Mouse (Mus musculus): ENCODE results near the gene Fam69a. TPM values are rescaled to one million over a fixed set of nuclear protein-coding genes. Genes with fewer than 3 reads are reported as not detected.
"Not testable (repeated sequence)": the region's sequence is repeated elsewhere in the genome, so short reads cannot be mapped to it uniquely, and the experiment has no call there.

Gene Fam69a
- polyA plus RNA-seq, 1 experiment from 2014 or later = 25.5 TPM

- no peaks in the 10 kb centered on the region for H3K4me1 ChIP-seq
- no peak overlapping the region for H3K27ac ChIP-seq
- ATAC-seq = no peak
- H3K4me3 ChIP-seq = no peak overlapping the region
- no peaks in the 10 kb centered on the region for H3K27me3 ChIP-seq
- no peaks in the 10 kb centered on the region for H3K36me3 ChIP-seq (ENCODE audit: poor library complexity, severe bottlenecking)
- H3K4me2 ChIP-seq = no peak overlapping the region
- H3K9ac ChIP-seq = no peak overlapping the region
- whole genome bisulfite sequencing = 67% methylated on average over 3 of the region's 3 CpGs
- H3K9me3 ChIP-seq (replicated peaks) = no peaks in the 10 kb centered on the region
Measured at GRCm38 (mm10) chr5:107977640-107978288, 9.1 kb downstream of the Fam69a start.

- Histone ChIP-seq H3K4me2 (no peak overlapping the region), H3K27ac (no peak overlapping the region), H3K36me3 (ENCODE audit: poor library complexity, severe bottlenecking) (no peaks in the 10 kb centered on the region), H3K4me1 (no peaks in the 10 kb centered on the region), H3K9ac (no peak overlapping the region), H3K4me3 (no peak overlapping the region), H3K27me3 (no peaks in the 10 kb centered on the region), H3K9me3 (replicated peaks) (no peaks in the 10 kb centered on the region)
- ATAC-seq = no peak
- WGBS = 69% methylated on average over 2 of the region's 2 CpGs
Measured at GRCm38 (mm10) chr5:107973310-107973709, 13.6 kb downstream of the Fam69a start.

- Histone ChIP-seq H3K9ac (no peak overlapping the region), H3K36me3 (ENCODE audit: poor library complexity, severe bottlenecking) (no peaks in the 10 kb centered on the region), H3K4me2 (no peak overlapping the region), H3K4me1 (no peaks in the 10 kb centered on the region), H3K27ac (no peak overlapping the region), H3K9me3 (replicated peaks) (no peaks in the 10 kb centered on the region), H3K4me3 (no peak overlapping the region), H3K27me3 (no peaks in the 10 kb centered on the region)
- ATAC-seq = no peak
- WGBS = 83% methylated on average over 13 of the region's 13 CpGs
Measured at GRCm38 (mm10) chr5:107972444-107973272, 14.2 kb downstream of the Fam69a start.

GRCm38 (mm10) chr5:107971069-107971468 lies 15.8 kb downstream of the Fam69a start:
- Histone ChIP-seq H3K4me2 (no peak overlapping the region), H3K4me3 (no peak overlapping the region), H3K27me3 (no peaks in the 10 kb centered on the region), H3K9me3 (replicated peaks) (no peaks in the 10 kb centered on the region), H3K36me3 (ENCODE audit: poor library complexity, severe bottlenecking) (no peaks in the 10 kb centered on the region), H3K9ac (no peak overlapping the region), H3K27ac (no peak overlapping the region), H3K4me1 (no peaks in the 10 kb centered on the region)
- no peak for ATAC-seq
- 87% methylated on average over 4 of the region's 4 CpGs for WGBS

- H3K27me3 ChIP-seq; H3K9me3 ChIP-seq (replicated peaks); H3K9ac ChIP-seq; ATAC-seq; H3K4me1 ChIP-seq; H3K4me2 ChIP-seq; H3K27ac ChIP-seq; H3K36me3 ChIP-seq (ENCODE audit: poor library complexity, severe bottlenecking); H3K4me3 ChIP-seq: not testable (repeated sequence)
- 62% methylated on average over 1 of the region's 1 CpGs for WGBS
Measured at GRCm38 (mm10) chr5:107969818-107970217, 17.1 kb downstream of the Fam69a start.

GRCm38 (mm10) chr5:107968079-107968478 lies 18.8 kb downstream of the Fam69a start:
- H3K4me1 ChIP-seq = no peaks in the 10 kb centered on the region
- no peak overlapping the region for H3K27ac ChIP-seq
- no peak overlapping the region for H3K4me2 ChIP-seq
- no peak overlapping the region for H3K4me3 ChIP-seq
- H3K36me3 ChIP-seq (ENCODE audit: poor library complexity, severe bottlenecking) = no peaks in the 10 kb centered on the region
- H3K9ac ChIP-seq = no peak overlapping the region
- ATAC-seq = no peak
- H3K9me3 ChIP-seq (replicated peaks) = no peaks in the 10 kb centered on the region
- WGBS = 95% methylated on average over 3 of the region's 3 CpGs
- H3K27me3 ChIP-seq = no peaks in the 10 kb centered on the region

- no peak overlapping the region for H3K27ac ChIP-seq
- H3K36me3 ChIP-seq (ENCODE audit: poor library complexity, severe bottlenecking) = no peaks in the 10 kb centered on the region
- peaks cover 2% of the 10 kb centered on the region for H3K4me1 ChIP-seq
- H3K9ac ChIP-seq = no peak overlapping the region
- ATAC-seq = no peak
- no peaks in the 10 kb centered on the region for H3K27me3 ChIP-seq
- no peak overlapping the region for H3K4me3 ChIP-seq
- 83% methylated on average over 4 of the region's 4 CpGs for WGBS
- H3K9me3 ChIP-seq (replicated peaks) = no peaks in the 10 kb centered on the region
- no peak overlapping the region for H3K4me2 ChIP-seq
Measured at GRCm38 (mm10) chr5:107966841-107967457, 19.9 kb downstream of the Fam69a start.

GRCm38 (mm10) chr5:107966156-107966555 lies 20.7 kb downstream of the Fam69a start:
- Histone ChIP-seq H3K4me3 (no peak overlapping the region), H3K27me3 (no peaks in the 10 kb centered on the region), H3K27ac (no peak overlapping the region), H3K36me3 (ENCODE audit: poor library complexity, severe bottlenecking) (no peaks in the 10 kb centered on the region), H3K9ac (no peak overlapping the region), H3K4me2 (no peak overlapping the region), H3K9me3 (replicated peaks) (no peaks in the 10 kb centered on the region), H3K4me1 (peaks cover 9% of the 10 kb centered on the region)
- 77% methylated on average over 3 of the region's 3 CpGs for WGBS
- ATAC-seq = no peak

- no peak overlapping the region for H3K4me2 ChIP-seq
- no peak overlapping the region for H3K4me3 ChIP-seq
- 78% methylated on average over 9 of the region's 9 CpGs for WGBS
Measured at GRCm38 (mm10) chr5:107965355-107965991, 21.4 kb downstream of the Fam69a start.

GRCm38 (mm10) chr5:107964031-107964758 lies 22.7 kb downstream of the Fam69a start:
- Histone ChIP-seq H3K27me3 (no peaks in the 10 kb centered on the region), H3K36me3 (ENCODE audit: poor library complexity, severe bottlenecking) (no peaks in the 10 kb centered on the region), H3K9me3 (replicated peaks) (no peaks in the 10 kb centered on the region), H3K4me1 (peaks cover 9% of the 10 kb centered on the region), H3K4me2 (no peak overlapping the region), H3K9ac (no peak overlapping the region), H3K4me3 (no peak overlapping the region), H3K27ac (peak overlapping the region; percentile 40)
- ATAC-seq = peak; percentile 13; the same call in 1 of the 2 replicates
- WGBS = 87% methylated on average over 2 of the region's 2 CpGs

More at GRCm38 (mm10) chr5:107965355-107965991, 21.4 kb downstream of the Fam69a start:
- H3K27me3 ChIP-seq = no peaks in the 10 kb centered on the region
- H3K27ac ChIP-seq = no peak overlapping the region
- no peaks in the 10 kb centered on the region for H3K9me3 ChIP-seq (replicated peaks)
- no peak for ATAC-seq
- H3K36me3 ChIP-seq (ENCODE audit: poor library complexity, severe bottlenecking) = no peaks in the 10 kb centered on the region
- H3K9ac ChIP-seq = no peak overlapping the region
- peaks cover 9% of the 10 kb centered on the region for H3K4me1 ChIP-seq

- no peak for ATAC-seq
- H3K4me2 ChIP-seq = peak overlapping the region; percentile 12; the same call in 1 of the 2 replicates
- H3K9ac ChIP-seq = no peak overlapping the region
- H3K9me3 ChIP-seq (replicated peaks) = no peaks in the 10 kb centered on the region
- H3K36me3 ChIP-seq (ENCODE audit: poor library complexity, severe bottlenecking) = no peaks in the 10 kb centered on the region
- H3K4me1 ChIP-seq = peaks cover 9% of the 10 kb centered on the region
- no peaks in the 10 kb centered on the region for H3K27me3 ChIP-seq
- no peak overlapping the region for H3K27ac ChIP-seq
- H3K4me3 ChIP-seq = no peak overlapping the region
- 72% methylated on average over 16 of the region's 16 CpGs for WGBS
Measured at GRCm38 (mm10) chr5:107961438-107962251, 25.2 kb downstream of the Fam69a start.
